Mouse (Mus musculus): Measurements from ENCODE around the gene Arhgef17. TPM values are rescaled to one million over a fixed set of nuclear protein-coding genes. Genes with fewer than 3 reads are reported as not detected.
"Not testable (repeated sequence)": the region's sequence is repeated elsewhere in the genome, so short reads cannot be mapped to it uniquely, and the experiment has no call there.

Gene Arhgef17
- polyA plus RNA-seq, 1 experiment from 2014 or later, result 12.9 TPM

DNA sequence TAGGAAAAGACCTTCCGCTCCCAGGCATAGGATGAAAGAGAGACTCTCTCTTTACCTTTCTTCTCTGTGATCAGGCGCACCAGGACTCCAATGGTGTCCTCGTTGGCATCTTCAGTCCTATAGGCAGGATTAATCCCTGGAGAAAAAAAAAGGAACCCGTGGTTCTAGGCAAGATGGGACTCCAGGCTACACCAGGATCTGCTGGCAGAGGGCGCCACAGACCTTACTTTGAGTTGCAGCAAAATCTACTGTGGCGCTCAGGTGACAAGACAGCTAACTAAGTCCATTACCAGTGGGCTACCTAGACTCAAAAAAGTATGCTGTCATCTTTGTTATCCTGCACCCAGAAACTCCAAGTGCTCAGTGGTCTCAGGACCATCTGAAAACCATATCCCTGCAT is 83.2 kb downstream of the Arhgef17 start:
- Histone ChIP-seq H3K4me2 (ENCODE audit: low read length) (no peak overlapping the region), H3K4me3 (ENCODE audit: low read depth, low read length) (no peak overlapping the region), H3K36me3 (ENCODE audit: control insufficient read depth, insufficient read depth, low read length) (no peaks in the 10 kb centered on the region), H3K9ac (ENCODE audit: low read length) (no peak overlapping the region), H3K27ac (ENCODE audit: low read depth) (no peak overlapping the region), H3K4me1 (replicated peaks; ENCODE audit: control insufficient read depth, insufficient read depth, low read length) (peaks cover 18% of the 10 kb centered on the region), H3K27me3 (replicated peaks; ENCODE audit: control insufficient read depth, insufficient read depth, low read length) (no peaks in the 10 kb centered on the region), H3K9me3 (ENCODE audit: control insufficient read depth, low read length) (no peaks in the 10 kb centered on the region)
- 36% methylated on average over 6 of the region's 6 CpGs for WGBS
- DNase-seq (ENCODE audit: low spot score) (peak; percentile 77), ATAC-seq (replicated peaks; ENCODE audit: low FRiP score, low TSS enrichment, low read depth) (no peak)

- 84% methylated on average over 6 of the region's 6 CpGs for whole genome bisulfite sequencing
- peaks cover 17% of the 10 kb centered on the region for H3K4me1 ChIP-seq (replicated peaks; ENCODE audit: control insufficient read depth, insufficient read depth, low read length)
- no peaks in the 10 kb centered on the region for H3K9me3 ChIP-seq (ENCODE audit: control insufficient read depth, low read length)
- no peak overlapping the region for H3K27ac ChIP-seq (ENCODE audit: low read depth)
- H3K27me3 ChIP-seq (replicated peaks; ENCODE audit: control insufficient read depth, insufficient read depth, low read length), result no peaks in the 10 kb centered on the region
- no peak for DNase-seq (ENCODE audit: low spot score)
- H3K4me2 ChIP-seq (ENCODE audit: low read length), result no peak overlapping the region
- H3K36me3 ChIP-seq (ENCODE audit: control insufficient read depth, insufficient read depth, low read length), result no peaks in the 10 kb centered on the region
- no peak for ATAC-seq (replicated peaks; ENCODE audit: low FRiP score, low TSS enrichment, low read depth)
- H3K4me3 ChIP-seq (ENCODE audit: low read depth, low read length), result no peak overlapping the region
- H3K9ac ChIP-seq (ENCODE audit: low read length), result no peak overlapping the region
Observed at GRCm38 (mm10) chr7:100847131-100847530, 84.8 kb downstream of the Arhgef17 start.

DNA sequence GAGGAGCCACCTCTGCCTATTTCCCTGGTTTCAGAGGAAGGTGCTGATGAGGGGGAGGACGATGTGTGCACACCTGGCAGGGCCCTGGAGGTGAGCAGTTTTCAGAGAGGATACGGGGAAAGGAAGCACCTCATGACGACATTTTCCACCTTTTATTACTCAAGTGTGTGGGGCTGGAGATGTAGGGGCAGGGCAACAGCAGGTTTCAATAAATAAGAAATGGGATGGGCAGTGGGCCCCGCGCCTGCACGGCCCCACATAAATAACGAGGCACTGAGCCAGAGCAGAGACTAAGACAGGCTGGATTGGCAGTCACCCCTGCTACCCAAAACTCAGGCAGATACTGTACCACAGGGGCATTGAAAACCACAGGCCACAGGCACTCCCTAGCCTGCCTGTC is 85.9 kb downstream of the Arhgef17 start:
- H3K4me2 ChIP-seq (ENCODE audit: low read length); H3K4me1 ChIP-seq (replicated peaks; ENCODE audit: control insufficient read depth, insufficient read depth, low read length); H3K36me3 ChIP-seq (ENCODE audit: control insufficient read depth, insufficient read depth, low read length); H3K27me3 ChIP-seq (replicated peaks; ENCODE audit: control insufficient read depth, insufficient read depth, low read length); ATAC-seq (replicated peaks; ENCODE audit: low FRiP score, low TSS enrichment, low read depth); H3K27ac ChIP-seq (ENCODE audit: low read depth); H3K9ac ChIP-seq (ENCODE audit: low read length); H3K4me3 ChIP-seq (ENCODE audit: low read depth, low read length); H3K9me3 ChIP-seq (ENCODE audit: control insufficient read depth, low read length): not testable (repeated sequence)
- peak; percentile 47 for DNase-seq (ENCODE audit: low spot score)
- WGBS, result 60% methylated on average over 7 of the region's 7 CpGs

DNA sequence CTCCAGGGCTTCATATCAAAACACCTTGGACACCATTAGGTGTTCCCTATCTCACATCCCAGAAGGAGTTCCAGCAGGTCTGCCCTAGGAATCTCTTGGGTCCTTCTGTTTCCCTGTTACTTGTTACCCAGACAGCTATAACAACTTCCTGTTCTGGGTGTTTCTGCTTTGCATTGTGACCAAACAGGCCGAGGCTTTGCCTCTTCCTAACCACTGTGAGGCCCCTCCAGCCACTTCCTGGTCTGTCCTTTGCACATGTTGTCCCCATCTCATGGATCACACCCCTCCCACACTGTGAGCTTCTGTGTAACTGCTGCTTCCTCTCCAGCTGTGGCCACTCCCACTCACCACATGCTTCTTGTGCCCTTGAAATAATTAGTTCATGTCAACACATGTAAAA is 86.5 kb downstream of the Arhgef17 start:
- DNase-seq (ENCODE audit: low spot score), result peak; percentile 49
- H3K36me3 ChIP-seq (ENCODE audit: control insufficient read depth, insufficient read depth, low read length), result no peaks in the 10 kb centered on the region
- no peaks in the 10 kb centered on the region for H3K9me3 ChIP-seq (ENCODE audit: control insufficient read depth, low read length)
- 14% methylated on average over 1 of the region's 1 CpGs for WGBS
- peak overlapping the region; percentile 61 for H3K27ac ChIP-seq (ENCODE audit: low read depth)
- H3K9ac ChIP-seq (ENCODE audit: low read length), result no peak overlapping the region
- no peak overlapping the region for H3K4me2 ChIP-seq (ENCODE audit: low read length)
- H3K4me1 ChIP-seq (replicated peaks; ENCODE audit: control insufficient read depth, insufficient read depth, low read length), result peaks cover 6% of the 10 kb centered on the region
- H3K4me3 ChIP-seq (ENCODE audit: low read depth, low read length), result no peak overlapping the region
- H3K27me3 ChIP-seq (replicated peaks; ENCODE audit: control insufficient read depth, insufficient read depth, low read length), result no peaks in the 10 kb centered on the region
- 0 out of 2 replicates have a peak, but pooled peaks have one; percentile 53 for ATAC-seq (replicated peaks; ENCODE audit: low FRiP score, low TSS enrichment, low read depth)

GRCm38 (mm10) chr7:100845026-100845400 is 86.9 kb downstream of the Arhgef17 start:
- ATAC-seq (replicated peaks; ENCODE audit: low FRiP score, low TSS enrichment, low read depth), result no peak
- Histone ChIP-seq H3K9ac (ENCODE audit: low read length) (no peak overlapping the region), H3K4me1 (replicated peaks; ENCODE audit: control insufficient read depth, insufficient read depth, low read length) (peaks cover 6% of the 10 kb centered on the region), H3K36me3 (ENCODE audit: control insufficient read depth, insufficient read depth, low read length) (no peaks in the 10 kb centered on the region), H3K4me3 (ENCODE audit: low read depth, low read length) (no peak overlapping the region), H3K9me3 (ENCODE audit: control insufficient read depth, low read length) (no peaks in the 10 kb centered on the region), H3K27me3 (replicated peaks; ENCODE audit: control insufficient read depth, insufficient read depth, low read length) (no peaks in the 10 kb centered on the region), H3K4me2 (ENCODE audit: low read length) (no peak overlapping the region), H3K27ac (ENCODE audit: low read depth) (peak overlapping the region; percentile 61)
- DNase-seq (ENCODE audit: low spot score), result peak; percentile 43

GRCm38 (mm10) chr7:100844385-100845025 is 87.4 kb downstream of the Arhgef17 start:
- Histone ChIP-seq H3K9ac (ENCODE audit: low read length) (no peak overlapping the region), H3K27ac (ENCODE audit: low read depth) (peak overlapping the region; percentile 61; the same call in 1 of the 2 replicates), H3K4me1 (replicated peaks; ENCODE audit: control insufficient read depth, insufficient read depth, low read length) (peaks cover 6% of the 10 kb centered on the region), H3K36me3 (ENCODE audit: control insufficient read depth, insufficient read depth, low read length) (no peaks in the 10 kb centered on the region), H3K4me2 (ENCODE audit: low read length) (no peak overlapping the region), H3K27me3 (replicated peaks; ENCODE audit: control insufficient read depth, insufficient read depth, low read length) (no peaks in the 10 kb centered on the region), H3K4me3 (ENCODE audit: low read depth, low read length) (no peak overlapping the region), H3K9me3 (ENCODE audit: control insufficient read depth, low read length) (no peaks in the 10 kb centered on the region)
- WGBS, result 80% methylated on average over 2 of the region's 2 CpGs
- peak; percentile 46 for DNase-seq (ENCODE audit: low spot score)
- no peak for ATAC-seq (replicated peaks; ENCODE audit: low FRiP score, low TSS enrichment, low read depth)

DNA sequence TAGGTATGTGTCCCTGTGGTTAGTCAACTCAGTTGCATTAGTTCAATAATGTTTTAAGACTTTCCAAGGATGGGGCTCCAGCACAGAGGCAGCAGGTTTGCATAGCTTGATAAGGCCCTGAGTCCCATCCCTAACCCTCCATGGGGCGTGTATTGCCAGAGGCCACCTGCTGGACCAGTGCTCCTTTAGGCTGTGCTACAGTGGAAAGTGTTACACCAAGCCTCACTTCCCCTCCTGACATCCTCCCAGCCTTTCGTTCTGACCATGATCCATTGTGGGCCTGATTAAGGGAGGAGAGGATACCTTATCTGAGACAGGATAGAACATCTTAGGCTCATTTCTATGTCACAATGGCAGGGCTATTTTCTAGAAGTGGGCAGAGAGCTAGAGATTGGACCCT is 88.0 kb downstream of the Arhgef17 start:
- Histone ChIP-seq H3K9me3 (ENCODE audit: control insufficient read depth, low read length) (no peaks in the 10 kb centered on the region), H3K27me3 (replicated peaks; ENCODE audit: control insufficient read depth, insufficient read depth, low read length) (no peaks in the 10 kb centered on the region), H3K27ac (ENCODE audit: low read depth) (no peak overlapping the region), H3K4me2 (ENCODE audit: low read length) (no peak overlapping the region), H3K4me3 (ENCODE audit: low read depth, low read length) (no peak overlapping the region), H3K36me3 (ENCODE audit: control insufficient read depth, insufficient read depth, low read length) (no peaks in the 10 kb centered on the region), H3K4me1 (replicated peaks; ENCODE audit: control insufficient read depth, insufficient read depth, low read length) (peaks cover 6% of the 10 kb centered on the region), H3K9ac (ENCODE audit: low read length) (no peak overlapping the region)
- no peak for ATAC-seq (replicated peaks; ENCODE audit: low FRiP score, low TSS enrichment, low read depth)
- 90% methylated on average over 2 of the region's 2 CpGs for WGBS
- no peak for DNase-seq (ENCODE audit: low spot score)

- H3K4me3 ChIP-seq (ENCODE audit: low read depth, low read length), result no peak overlapping the region
- 87% methylated on average over 5 of the region's 5 CpGs for WGBS
- ATAC-seq (replicated peaks; ENCODE audit: low FRiP score, low TSS enrichment, low read depth) (no peak), DNase-seq (ENCODE audit: low spot score) (no peak)
- peaks cover 6% of the 10 kb centered on the region for H3K4me1 ChIP-seq (replicated peaks; ENCODE audit: control insufficient read depth, insufficient read depth, low read length)
- H3K27ac ChIP-seq (ENCODE audit: low read depth), result no peak overlapping the region
- no peaks in the 10 kb centered on the region for H3K9me3 ChIP-seq (ENCODE audit: control insufficient read depth, low read length)
- peaks cover 14% of the 10 kb centered on the region for H3K36me3 ChIP-seq (ENCODE audit: control insufficient read depth, insufficient read depth, low read length)
- no peak overlapping the region for H3K4me2 ChIP-seq (ENCODE audit: low read length)
- H3K9ac ChIP-seq (ENCODE audit: low read length), result no peak overlapping the region
- H3K27me3 ChIP-seq (replicated peaks; ENCODE audit: control insufficient read depth, insufficient read depth, low read length), result no peaks in the 10 kb centered on the region
Observed at GRCm38 (mm10) chr7:100842175-100842574, 89.7 kb downstream of the Arhgef17 start.

GRCm38 (mm10) chr7:100841608-100842007 is 90.3 kb downstream of the Arhgef17 start:
- ATAC-seq (replicated peaks; ENCODE audit: low FRiP score, low TSS enrichment, low read depth) (no peak), DNase-seq (ENCODE audit: low spot score) (no peak)
- H3K4me1 ChIP-seq (replicated peaks; ENCODE audit: control insufficient read depth, insufficient read depth, low read length), result peaks cover 6% of the 10 kb centered on the region
- no peak overlapping the region for H3K9ac ChIP-seq (ENCODE audit: low read length)
- no peak overlapping the region for H3K27ac ChIP-seq (ENCODE audit: low read depth)
- no peaks in the 10 kb centered on the region for H3K9me3 ChIP-seq (ENCODE audit: control insufficient read depth, low read length)
- H3K4me3 ChIP-seq (ENCODE audit: low read depth, low read length), result no peak overlapping the region
- WGBS, result 84% methylated on average over 6 of the region's 6 CpGs
- H3K27me3 ChIP-seq (replicated peaks; ENCODE audit: control insufficient read depth, insufficient read depth, low read length), result no peaks in the 10 kb centered on the region
- no peak overlapping the region for H3K4me2 ChIP-seq (ENCODE audit: low read length)
- H3K36me3 ChIP-seq (ENCODE audit: control insufficient read depth, insufficient read depth, low read length), result peaks cover 19% of the 10 kb centered on the region

Data from intestine, embryonic 14.5 days (tissue).